Mouse (Mus musculus) small intestine, adult 2 months (tissue): Measurements from ENCODE around the gene Cecr2. TPM values are rescaled to one million over a fixed set of nuclear protein-coding genes. Genes with fewer than 3 reads are reported as not detected.
"Not testable (repeated sequence)": the region's sequence is repeated elsewhere in the genome, so short reads cannot be mapped to it uniquely, and the experiment has no call there.

ENCODE experiments used
- H3K27ac ChIP-seq: fragments of 200-500 bp; 2 replicates; pipeline ENCODE4 v1.5.1; 2012; ENCODE audit warnings: low read depth, low read length, control low read depth, inconsistent platforms; ENCODE audit not compliant: insufficient read depth
- H3K27me3 ChIP-seq: fragments of 200-500 bp; 2 replicates; pipeline ENCODE4 v1.6.1; 2012; ENCODE audit warnings: mild to moderate bottlenecking, moderate library complexity, low read length, inconsistent platforms; ENCODE audit not compliant: control insufficient read depth, insufficient read depth
- H3K36me3 ChIP-seq: fragments of 200-500 bp; 2 replicates; pipeline ENCODE4 v1.6.1; 2012; ENCODE audit warnings: mild to moderate bottlenecking, low read length, control low read depth, inconsistent platforms; ENCODE audit not compliant: control insufficient read depth, insufficient read depth
- H3K4me1 ChIP-seq: fragments of 200-500 bp; 2 replicates; pipeline ENCODE4 v1.6.1; 2012; ENCODE audit warnings: low read length, inconsistent platforms, mixed read lengths; ENCODE audit not compliant: control insufficient read depth, insufficient read depth, insufficient read length
- H3K4me3 ChIP-seq: fragments of 200-500 bp; 2 replicates; pipeline ENCODE4 v1.5.1; 2012; ENCODE audit warnings: low read depth, mild to moderate bottlenecking, control low read depth, inconsistent platforms, low read length, moderate library complexity
- CTCF ChIP-seq: fragments of 200-500 bp; IDR thresholded peaks from 2 replicates; pipeline ENCODE4 v1.5.1; 2012; ENCODE audit warnings: low read depth, mild to moderate bottlenecking, control low read depth, inconsistent platforms, low read length, moderate library complexity, mixed read lengths; ENCODE audit not compliant: insufficient replicate concordance, insufficient read length; ENCODE audit errors: extremely low read depth
- POLR2A ChIP-seq: fragments of 200-500 bp; IDR thresholded peaks from 2 replicates; pipeline ENCODE4 v1.6.1; 2012; ENCODE audit warnings: low read depth, mild to moderate bottlenecking, control low read depth, inconsistent platforms, low read length, moderate library complexity
- WGBS: fragments of 180-500 bp; shearing (Covaris S2); methylation state at CpG from one replicate; pipeline ENCODE4 v1.1.7; 2018; 5-methylcytosine and 5-hydroxymethylcytosine counted together
- polyA plus RNA-seq: library from polyadenylated mRNA; depleted of rRNA; stranded (reverse); fragments of >200 nt; gene quantifications from 2 replicates; pipeline ENCODE4 v1.2.3, GENCODE M21; 2012; rRNA removed

The Cecr2 gene
- polyA plus RNA-seq, 1 experiment, result 0.46 TPM

- Histone ChIP-seq H3K27me3 (no peaks in the 10 kb centered on the region), H3K4me3 (no peak overlapping the region), H3K27ac (no peak overlapping the region), H3K36me3 (peaks cover 72% of the 10 kb centered on the region), H3K4me1 (peaks cover 2% of the 10 kb centered on the region)
- 49% methylated on average over 5 of the region's 5 CpGs for WGBS
- TF ChIP-seq POLR2A, result no peak
- TF ChIP-seq CTCF, result no peak
Measured at GRCm38 (mm10) chr6:120806999-120807737, 141.0 kb downstream of the Cecr2 start.

GRCm38 (mm10) chr6:120807738-120808081 lies 141.5 kb downstream of the Cecr2 start:
- H3K27ac ChIP-seq, result 0 out of 2 replicates have a peak overlapping the region, but pooled peaks have one; percentile 2

GRCm38 (mm10) chr6:120811999-120812398 lies 145.8 kb downstream of the Cecr2 start:
- H3K4me3 ChIP-seq, H3K27ac ChIP-seq, H3K4me1 ChIP-seq, H3K27me3 ChIP-seq: not testable (repeated sequence)
- H3K36me3 ChIP-seq, result peaks cover 32% of the 10 kb centered on the region
- 95% methylated on average over 10 of the region's 10 CpGs for WGBS

More at GRCm38 (mm10) chr6:120807738-120808081, 141.5 kb downstream of the Cecr2 start:
- Histone ChIP-seq H3K4me1 (peaks cover 2% of the 10 kb centered on the region), H3K27me3 (no peaks in the 10 kb centered on the region), H3K4me3 (no peak overlapping the region), H3K36me3 (peaks cover 69% of the 10 kb centered on the region)
- TF ChIP-seq CTCF, result no peak
- TF ChIP-seq POLR2A, result no peak
- 67% methylated on average over 4 of the region's 4 CpGs for WGBS

- 82% methylated on average over 2 of the region's 2 CpGs for WGBS
- Histone ChIP-seq H3K27ac (no peak overlapping the region), H3K36me3 (peaks cover 17% of the 10 kb centered on the region)
Measured at GRCm38 (mm10) chr6:120819294-120819693, 153.1 kb downstream of the Cecr2 start.

GRCm38 (mm10) chr6:120820144-120820543 lies 154.0 kb downstream of the Cecr2 start:
- Histone ChIP-seq H3K27ac (no peak overlapping the region), H3K27me3 (no peaks in the 10 kb centered on the region), H3K36me3 (peaks cover 17% of the 10 kb centered on the region), H3K4me1 (peaks cover 3% of the 10 kb centered on the region; the same call in 1 of the 2 replicates), H3K4me3 (no peak overlapping the region)
- TF ChIP-seq CTCF (no peak), POLR2A (no peak)
- WGBS, result 74% methylated on average over 5 of the region's 5 CpGs

More at GRCm38 (mm10) chr6:120819294-120819693, 153.1 kb downstream of the Cecr2 start:
- Histone ChIP-seq H3K27me3 (no peaks in the 10 kb centered on the region), H3K4me3 (no peak overlapping the region), H3K4me1 (peaks cover 3% of the 10 kb centered on the region; the same call in 1 of the 2 replicates)
- TF ChIP-seq CTCF (no peak), POLR2A (no peak)

Other genes starting within 250 kb of the Cecr2 start
- gene Il17ra, start 203.1 kb upstream of the Cecr2 start, polyA plus RNA-seq, result 8.4 and 18.7 TPM in 2 replicates
- gene Tmem121b, start 172.6 kb upstream of the Cecr2 start, polyA plus RNA-seq, result 0.04 TPM in 1 of 2 replicates, not detected in the other
- gene Hdhd5, start 135.1 kb upstream of the Cecr2 start, polyA plus RNA-seq, result 6.2 and 9.9 TPM in 2 replicates
- gene Slc25a18, start 107.2 kb downstream of the Cecr2 start, polyA plus RNA-seq, result 0.08 TPM in 1 of 2 replicates, not detected in the other
- gene Atp6v1e1, start 156.4 kb downstream of the Cecr2 start, polyA plus RNA-seq, result 72.4 and 153 TPM in 2 replicates
- gene Bcl2l13, start 169.8 kb downstream of the Cecr2 start, polyA plus RNA-seq, result 5.5 and 9.3 TPM in 2 replicates